Mouse (Mus musculus) cerebellum, adult (tissue): ENCODE results near the gene Cxcr4.

Source experiments
- ATAC-seq: cut with Nextera tagmentation; 2 replicates; pipeline ENCODE4 v1.9.2; 2017; ENCODE audit warnings: mild to moderate bottlenecking, moderate library complexity, mixed read lengths; ENCODE audit not compliant: insufficient number of reproducible peaks, low FRiP score, low TSS enrichment

Cxcr4 gene

GRCm38 (mm10) chr1:128592211-128592741 is at the start of gene Cxcr4:
Gene Cxcr4 (minus strand): TSS chr1:128592293.
- ATAC-seq, result no peak

GRCm38 (mm10) chr1:128639707-128640107 is 47.6 kb upstream of the Cxcr4 start:
- no peak for ATAC-seq

GRCm38 (mm10) chr1:128637230-128637740 is 45.2 kb upstream of the Cxcr4 start:
- no peak for ATAC-seq

- no peak for ATAC-seq
These were observed 44.5 kb upstream of the Cxcr4 start for GRCm38 (mm10) chr1:128636258-128637229.

GRCm38 (mm10) chr1:128633711-128634379 is 41.8 kb upstream of the Cxcr4 start:
- ATAC-seq, result no peak

GRCm38 (mm10) chr1:128632522-128632921 is 40.4 kb upstream of the Cxcr4 start:
- ATAC-seq, result no peak

GRCm38 (mm10) chr1:128626144-128626678 is 34.1 kb upstream of the Cxcr4 start:
- no peak for ATAC-seq

- ATAC-seq, result no peak
These were observed 31.4 kb upstream of the Cxcr4 start for GRCm38 (mm10) chr1:128623594-128623887.

GRCm38 (mm10) chr1:128622867-128623593 is 30.9 kb upstream of the Cxcr4 start:
- ATAC-seq, result no peak

- no peak for ATAC-seq
These were observed 25.7 kb upstream of the Cxcr4 start for GRCm38 (mm10) chr1:128617654-128618310.

GRCm38 (mm10) chr1:128616586-128616985 is 24.5 kb upstream of the Cxcr4 start:
- ATAC-seq, result no peak

- no peak for ATAC-seq
These were observed 23.3 kb upstream of the Cxcr4 start for GRCm38 (mm10) chr1:128615459-128615806.

- ATAC-seq, result no peak
These were observed 22.8 kb upstream of the Cxcr4 start for GRCm38 (mm10) chr1:128614653-128615458.

GRCm38 (mm10) chr1:128608119-128608518 is 16.0 kb upstream of the Cxcr4 start:
- no peak for ATAC-seq

- ATAC-seq, result no peak
These were observed 15.3 kb upstream of the Cxcr4 start for GRCm38 (mm10) chr1:128607423-128607822.

- no peak for ATAC-seq
These were observed 13.7 kb upstream of the Cxcr4 start for GRCm38 (mm10) chr1:128605794-128606193.

GRCm38 (mm10) chr1:128602688-128603385 is 10.7 kb upstream of the Cxcr4 start:
- ATAC-seq, result no peak

GRCm38 (mm10) chr1:128602018-128602687 is 10.1 kb upstream of the Cxcr4 start:
- no peak for ATAC-seq
